Mouse (Mus musculus) liver, embryonic 14.5 days (tissue): ENCODE measurements around the gene Cidec. TPM values are rescaled to one million over a fixed set of nuclear protein-coding genes. Genes with fewer than 3 reads are reported as not detected.

Experiments used
- ATAC-seq: fragments of 200-750 bp; cut with Nextera tagmentation; 2 replicates; pipeline ENCODE4 v1.8.0; 2017; ENCODE audit warnings: moderate number of reproducible peaks, mild to moderate bottlenecking, moderate library complexity; ENCODE audit not compliant: insufficient read depth
- DNase-seq, 3 experiments: peaks; one replicate each; pipeline ENCODE4 v3.0.0-alpha.2; 2012 to 2013; ENCODE audit warnings: low read depth in 3 of 3, low spot score in 3 of 3
- H3K27ac ChIP-seq: fragments of 300-500 bp; sonication (generic); 2 replicates; pipeline ENCODE4 v1.5.1; 2014; ENCODE audit warnings: moderate library complexity, mild to moderate bottlenecking, control low read depth, inconsistent platforms
- H3K27me3 ChIP-seq: fragments of 300-500 bp; sonication (generic); 2 replicates; pipeline ENCODE4 v1.6.1; 2014; ENCODE audit warnings: mild to moderate bottlenecking, low read length, moderate library complexity; ENCODE audit not compliant: control insufficient read depth, insufficient read depth
- H3K36me3 ChIP-seq: fragments of 300-500 bp; sonication (generic); replicated peaks from 2 replicates; pipeline ENCODE4 v1.6.1; 2014; ENCODE audit warnings: low read depth; ENCODE audit not compliant: control insufficient read depth, insufficient read depth
- H3K4me1 ChIP-seq, 2 experiments: fragments of 200-500 bp in 1 of 2; fragments of 300-500 bp in 1 of 2; sonication (generic) in 1 of 2; replicated peaks; 2 replicates each; pipeline ENCODE4 v1.6.1; 2012 to 2014; ENCODE audit warnings: antibody characterized with exemption in 1 of 2, inconsistent platforms in 1 of 2, low read length in 1 of 2; ENCODE audit not compliant: control insufficient read depth in 2 of 2, insufficient read depth in 2 of 2
- H3K4me2 ChIP-seq: fragments of 300-500 bp; sonication (generic); 2 replicates; pipeline ENCODE4 v1.6.1; 2014; ENCODE audit warnings: low read depth, mild to moderate bottlenecking, control low read depth, moderate library complexity
- H3K4me3 ChIP-seq, 2 experiments: fragments of 200-500 bp in 1 of 2; fragments of 300-500 bp in 1 of 2; sonication (generic) in 1 of 2; 2 replicates each; pipeline ENCODE4 v1.5.1; 2012 to 2014; ENCODE audit warnings: low read depth in 2 of 2, low read length in 2 of 2, mild to moderate bottlenecking in 2 of 2, control low read depth in 1 of 2, inconsistent platforms in 1 of 2, moderate library complexity in 1 of 2; ENCODE audit not compliant: insufficient read depth in 1 of 2
- H3K9ac ChIP-seq: fragments of 300-500 bp; sonication (generic); replicated peaks from 2 replicates; pipeline ENCODE4 v1.6.1; 2014; ENCODE audit warnings: mild to moderate bottlenecking, control low read depth, moderate library complexity
- H3K9me3 ChIP-seq: fragments of 300-500 bp; sonication (generic); 2 replicates; pipeline ENCODE4 v1.6.1; 2016; ENCODE audit warnings: low read length, mixed read lengths; ENCODE audit not compliant: control insufficient read depth
- CTCF ChIP-seq: IDR thresholded peaks from 2 replicates; pipeline ENCODE4 v1.5.1; 2016; ENCODE audit warnings: antibody characterized with exemption, low read depth, control low read depth
- EP300 ChIP-seq: IDR thresholded peaks from 2 replicates; pipeline ENCODE4 v1.6.1; 2016; ENCODE audit warnings: antibody characterized with exemption, low read depth
- WGBS: fragments of 180-500 bp; shearing (Covaris S2); extraction: QIAGEN DNeasy Blood & Tissue Kit; methylation state at CpG from one replicate; pipeline ENCODE4 v1.1.7; 2014; ENCODE audit not compliant: insufficient replicate concordance; 5-methylcytosine and 5-hydroxymethylcytosine counted together
- polyA plus RNA-seq, 2 experiments: library from polyadenylated mRNA; depleted of rRNA in 1 of 2; stranded (reverse) in 1 of 2; unstranded in 1 of 2; fragments of >200 nt; fragmentation: Nextera tagmentation in 1 of 2; extraction: Ambion mirVana in 1 of 2; gene quantifications; 2 replicates each; pipeline versions ENCODE4 v1.2.1 to v1.2.3; 2012 to 2014

Gene Cidec
- polyA plus RNA-seq, 2 experiments: 0.02 to 0.13 TPM

DNA sequence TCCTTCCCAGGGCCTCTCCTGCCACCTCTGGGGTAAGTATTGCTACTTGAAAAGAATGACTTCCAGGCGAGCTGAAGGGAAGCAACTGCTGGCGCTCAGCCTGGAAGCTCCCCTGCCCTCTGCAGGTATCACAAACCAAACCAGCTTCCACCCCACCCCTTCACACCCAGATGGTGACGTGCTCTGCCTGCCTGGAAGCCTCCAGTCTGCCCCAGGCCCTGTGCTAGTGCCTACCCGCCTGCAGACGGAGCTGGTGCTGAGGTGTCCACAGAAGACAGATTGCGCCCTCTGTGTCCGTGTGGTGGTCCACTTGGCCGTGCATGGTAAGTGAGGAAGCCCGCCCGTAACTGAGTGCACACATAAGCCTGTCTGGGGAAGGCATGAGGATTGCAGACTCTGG lies 36.5 kb upstream of the Cidec start:
- Histone ChIP-seq H3K9me3 (no peaks in the 10 kb centered on the region), H3K9ac (no peak overlapping the region), H3K4me3 (no peak overlapping the region), H3K27me3 (peaks cover 11% of the 10 kb centered on the region), H3K4me2 (no peak overlapping the region), H3K36me3 (no peaks in the 10 kb centered on the region), H3K27ac (no peak overlapping the region), H3K4me1 (0 out of 4 replicates have a peak, but pooled peaks cover 0 to 2% of the 10 kb centered on the region in 2 experiments)
- DNase-seq (no peak), ATAC-seq (no peak)
- TF ChIP-seq EP300 (no peak), CTCF (no peak)
- WGBS: 69% methylated on average over 10 of the region's 10 CpGs

DNA sequence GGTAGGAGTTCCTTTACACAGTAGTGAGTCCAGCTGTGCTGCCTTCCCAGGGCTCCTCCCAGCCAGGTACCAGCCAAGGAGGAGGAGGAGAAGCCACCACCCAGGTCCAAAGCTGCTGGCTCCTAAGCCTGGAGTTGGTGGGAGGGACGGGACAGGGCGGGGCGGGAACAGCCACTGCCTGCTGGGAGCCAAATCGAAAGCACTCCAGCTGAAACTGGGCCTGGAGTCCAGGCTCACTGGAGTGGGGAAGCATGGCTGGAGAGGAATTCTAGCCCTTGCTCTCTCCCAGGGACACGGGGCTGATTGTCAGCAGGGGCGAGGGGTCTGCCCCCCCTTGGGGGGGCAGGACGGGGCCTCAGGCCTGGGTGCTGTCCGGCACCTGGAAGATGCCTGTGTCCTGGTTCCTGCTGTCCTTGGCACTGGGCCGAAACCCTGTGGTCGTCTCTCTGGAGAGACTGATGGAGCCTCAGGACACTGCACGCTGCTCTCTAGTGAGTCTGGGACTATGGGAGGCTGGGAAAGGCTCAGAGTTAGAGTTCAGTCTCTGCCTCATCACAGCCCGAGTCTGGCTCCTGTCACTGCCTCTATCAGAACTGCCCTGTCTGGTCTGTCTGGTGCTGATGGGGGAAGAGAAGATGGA lies 35.9 kb upstream of the Cidec start, which contains the start of gene Il17rc:
Gene Il17rc (plus strand): TSS at position 131 of the 640 bp plus-strand sequence.
- no peaks in the 10 kb centered on the region for H3K9me3 ChIP-seq
- H3K27me3 ChIP-seq: peaks cover 11% of the 10 kb centered on the region
- DNase-seq: no peak
- no peak within 1 kb of the TSS for H3K27ac ChIP-seq
- TF ChIP-seq EP300 (no peak), CTCF (no peak)
- H3K9ac ChIP-seq: no peak within 1 kb of the TSS
- H3K4me2 ChIP-seq: peak within 1 kb of the TSS; percentile 34
- 0 out of 4 replicates have a peak, but pooled peaks cover 0 to 2% of the 10 kb centered on the region in 2 experiments for H3K4me1 ChIP-seq
- no peak within 1 kb of the TSS for H3K4me3 ChIP-seq
- 0 out of 2 replicates have a peak, but pooled peaks have one; percentile 29 for ATAC-seq
- 29% methylated on average over 12 of the region's 12 CpGs for WGBS
- H3K36me3 ChIP-seq: no peaks in the 10 kb centered on the region

DNA sequence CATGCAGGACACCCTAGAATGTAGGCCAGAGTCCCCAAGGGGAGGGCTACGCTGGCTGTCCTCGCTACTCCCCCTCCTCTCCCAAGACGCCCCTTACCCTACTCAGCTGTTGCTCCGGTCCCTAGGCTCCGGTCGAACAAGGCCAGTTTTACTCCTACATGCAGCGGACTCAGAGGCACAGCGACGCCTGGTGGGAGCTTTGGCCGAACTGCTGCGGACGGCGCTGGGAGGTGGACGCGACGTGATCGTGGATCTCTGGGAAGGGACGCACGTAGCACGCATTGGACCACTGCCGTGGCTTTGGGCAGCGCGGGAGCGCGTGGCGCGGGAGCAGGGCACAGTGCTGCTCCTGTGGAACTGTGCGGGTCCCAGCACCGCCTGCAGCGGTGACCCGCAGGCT lies 33.9 kb upstream of the Cidec start:
- ATAC-seq (peak; percentile 62), DNase-seq (peak in 1 of 3 experiments; percentile 13)
- no peak overlapping the region for H3K27ac ChIP-seq
- WGBS: 1% methylated on average over 31 of the region's 31 CpGs
- H3K4me3 ChIP-seq: peak overlapping the region; percentile 22 to 34; a peak in 2 of 4 replicates
- peaks cover 11% of the 10 kb centered on the region for H3K27me3 ChIP-seq
- peak; percentile 85 for TF ChIP-seq CTCF
- TF ChIP-seq EP300: no peak
- no peaks in the 10 kb centered on the region for H3K36me3 ChIP-seq
- peak overlapping the region; percentile 7; the same call in 1 of the 2 replicates for H3K9ac ChIP-seq
- no peaks in the 10 kb centered on the region for H3K9me3 ChIP-seq
- 0 out of 4 replicates have a peak, but pooled peaks cover 0 to 2% of the 10 kb centered on the region in 2 experiments for H3K4me1 ChIP-seq
- peak overlapping the region; percentile 66 for H3K4me2 ChIP-seq

DNA sequence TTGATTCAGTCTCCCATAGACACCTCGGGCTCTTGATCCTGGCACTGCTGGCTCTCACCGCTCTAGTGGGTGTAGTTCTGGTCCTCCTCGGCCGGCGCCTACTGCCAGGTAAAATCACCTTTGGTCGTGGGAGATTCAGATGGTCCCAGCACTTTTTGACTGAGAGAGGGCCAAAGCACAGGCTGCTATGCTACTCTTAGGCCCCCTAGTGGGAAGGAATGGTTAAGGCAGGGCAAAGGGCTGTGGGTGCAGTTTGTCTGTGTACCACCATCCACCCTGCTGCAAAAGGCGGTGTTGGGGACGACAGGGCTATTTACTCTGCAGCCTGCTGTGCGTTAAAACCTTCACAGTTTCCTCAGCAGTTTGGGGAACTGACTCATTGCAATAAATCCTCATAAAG lies 33.5 kb upstream of the Cidec start:
- WGBS: 4% methylated on average over 9 of the region's 9 CpGs

DNA sequence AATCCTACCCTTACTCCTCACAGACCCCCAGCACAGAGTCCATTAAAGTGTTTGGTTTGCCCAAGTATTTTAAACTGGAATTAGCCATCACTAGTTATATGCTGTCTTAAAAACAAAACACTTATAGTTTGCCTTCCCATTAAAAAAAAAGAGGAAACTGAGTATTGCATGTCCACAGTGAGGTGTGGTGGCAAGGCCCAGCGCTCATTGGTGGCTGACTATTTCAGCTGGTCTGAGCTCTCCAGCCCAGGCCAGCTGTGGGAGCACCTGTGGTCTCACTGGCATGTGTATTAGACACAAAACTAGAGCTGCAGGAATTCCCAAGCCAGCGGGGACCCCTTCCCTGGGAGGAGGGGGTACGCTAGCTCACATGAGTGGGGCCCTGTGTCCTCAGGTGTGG lies 33.0 kb upstream of the Cidec start:
- no peak overlapping the region for H3K4me2 ChIP-seq
- no peak for ATAC-seq

More for the DNA sequence above, 33.5 kb upstream of the Cidec start:
- H3K9me3 ChIP-seq: no peaks in the 10 kb centered on the region
- 0 out of 4 replicates have a peak, but pooled peaks cover 0 to 2% of the 10 kb centered on the region in 2 experiments for H3K4me1 ChIP-seq
- H3K9ac ChIP-seq: no peak overlapping the region
- peak overlapping the region; percentile 66 for H3K4me2 ChIP-seq
- H3K27ac ChIP-seq: no peak overlapping the region
- H3K36me3 ChIP-seq: no peaks in the 10 kb centered on the region
- TF ChIP-seq EP300 (no peak), CTCF (peak; percentile 83)
- DNase-seq: peak in 2 of 3 experiments; percentile 40 to 52
- ATAC-seq: peak; percentile 51
- H3K27me3 ChIP-seq: peaks cover 11% of the 10 kb centered on the region
- peak overlapping the region; percentile 0 to 34; a peak in 2 of 4 replicates for H3K4me3 ChIP-seq

More for the DNA sequence above, 33.0 kb upstream of the Cidec start:
- Histone ChIP-seq H3K36me3 (no peaks in the 10 kb centered on the region), H3K4me3 (no peak overlapping the region), H3K9ac (no peak overlapping the region), H3K9me3 (no peaks in the 10 kb centered on the region), H3K4me1 (0 out of 4 replicates have a peak, but pooled peaks cover 0 to 2% of the 10 kb centered on the region in 2 experiments), H3K27me3 (peaks cover 11% of the 10 kb centered on the region), H3K27ac (no peak overlapping the region)
- WGBS: 57% methylated on average over 3 of the region's 3 CpGs
- DNase-seq: no peak
- no peak for TF ChIP-seq CTCF
- no peak for TF ChIP-seq EP300
